13 mouse cellular contexts compared by ENCODE assay signal in genomic region chr1:172484671-172485070, GRCm38 (mm10). TPM values are rescaled to one million over a fixed set of nuclear protein-coding genes. Genes with fewer than 3 reads are reported as not detected.
DNase-seq lines count a peak whose midpoint lies in the region; ATAC-seq and TF ChIP-seq lines count a peak whose summit lies in the region.
"Had no signal": no experiment of that assay in that cellular context is flagged by ENCODE, and none has a peak within 500 bp of the region (broad histone marks: within the 10 kb centered on the region; RNA-seq: fewer than 3 reads in every experiment).

No protein-coding gene starts in this region.

- H3K9me3 ChIP-seq in kidney, postnatal 0 days (replicated peaks; ENCODE audit: low read length) = no peaks in the 10 kb centered on the region
- H3K9me3 ChIP-seq in hindbrain, embryonic 11.5 days (ENCODE audit: control insufficient read depth, low read length) = no peaks in the 10 kb centered on the region
- H3K9me3 ChIP-seq in limb, embryonic 15.5 days = no peaks in the 10 kb centered on the region
- H3K9me3 ChIP-seq in stomach, embryonic 15.5 days = no peaks in the 10 kb centered on the region

- H3K27ac ChIP-seq in kidney, postnatal 0 days = no peak overlapping the region
- H3K27ac ChIP-seq in hindbrain, embryonic 11.5 days (ENCODE audit: low read depth, low read length) = no peak overlapping the region
- H3K27ac ChIP-seq in limb, embryonic 15.5 days = no peak overlapping the region
- no peak overlapping the region for H3K27ac ChIP-seq in stomach, embryonic 15.5 days

- 0 out of 2 replicates have a peak overlapping the region, but pooled peaks have one; percentile 80 for H3K4me2 ChIP-seq in kidney, postnatal 0 days (ENCODE audit: low read length)
- peak overlapping the region; percentile 86 for H3K4me2 ChIP-seq in hindbrain, embryonic 11.5 days (replicated peaks; ENCODE audit: low read depth, low read length)
- H3K4me2 ChIP-seq in limb, embryonic 15.5 days = peak overlapping the region; percentile 86
- peak overlapping the region; percentile 89 for H3K4me2 ChIP-seq in stomach, embryonic 15.5 days

- ATAC-seq in kidney, postnatal 0 days (replicated peaks; ENCODE audit: low FRiP score, low read depth) = no peak
- no peak for ATAC-seq in hindbrain, embryonic 11.5 days (ENCODE audit: low FRiP score)
- ATAC-seq in limb, embryonic 15.5 days (ENCODE audit: insufficient number of reproducible peaks, low FRiP score, low TSS enrichment, low read depth) = no peak
- ATAC-seq in stomach, embryonic 15.5 days (ENCODE audit: insufficient read depth, low FRiP score, low read depth) = no peak

- TF ChIP-seq CTCF in kidney, postnatal 0 days (IDR thresholded peaks at IDR 0.05; ENCODE audit: low read depth) = no peak

- H3K36me3 ChIP-seq in kidney, postnatal 0 days (ENCODE audit: insufficient read depth, low read length) = no peaks in the 10 kb centered on the region
- no peaks in the 10 kb centered on the region for H3K36me3 ChIP-seq in hindbrain, embryonic 11.5 days (ENCODE audit: control insufficient read depth, insufficient read depth, low read length)
- peaks cover 2% of the 10 kb centered on the region; the same call in 1 of the 2 replicates for H3K36me3 ChIP-seq in limb, embryonic 15.5 days
- H3K36me3 ChIP-seq in stomach, embryonic 15.5 days = no peaks in the 10 kb centered on the region

- no peaks in the 10 kb centered on the region for H3K27me3 ChIP-seq in kidney, postnatal 0 days (ENCODE audit: insufficient read depth, low read length)
- H3K27me3 ChIP-seq in hindbrain, embryonic 11.5 days (ENCODE audit: control insufficient read depth, insufficient read depth, low read length) = 0 out of 2 replicates have a peak, but pooled peaks cover 2% of the 10 kb centered on the region
- H3K27me3 ChIP-seq in limb, embryonic 15.5 days = 0 out of 2 replicates have a peak, but pooled peaks cover 3% of the 10 kb centered on the region
- H3K27me3 ChIP-seq in stomach, embryonic 15.5 days (replicated peaks) = no peaks in the 10 kb centered on the region

- no peak overlapping the region for H3K9ac ChIP-seq in kidney, postnatal 0 days (ENCODE audit: low read depth, low read length)
- H3K9ac ChIP-seq in hindbrain, embryonic 11.5 days (ENCODE audit: low read depth, low read length) = no peak overlapping the region
- no peak overlapping the region for H3K9ac ChIP-seq in limb, embryonic 15.5 days
- no peak overlapping the region for H3K9ac ChIP-seq in stomach, embryonic 15.5 days

- no peak overlapping the region for H3K4me3 ChIP-seq in kidney, postnatal 0 days (replicated peaks; ENCODE audit: low read depth, low read length)
- H3K4me3 ChIP-seq in hindbrain, embryonic 11.5 days (ENCODE audit: low read depth, low read length) = peak overlapping the region; percentile 62
- no peak overlapping the region for H3K4me3 ChIP-seq in limb, embryonic 15.5 days
- no peak overlapping the region for H3K4me3 ChIP-seq in stomach, embryonic 15.5 days (replicated peaks)

- no peaks in the 10 kb centered on the region for H3K4me1 ChIP-seq in kidney, postnatal 0 days (replicated peaks; ENCODE audit: insufficient read depth, low read length)
- peaks cover 22% of the 10 kb centered on the region for H3K4me1 ChIP-seq in hindbrain, embryonic 11.5 days (replicated peaks; ENCODE audit: control insufficient read depth, insufficient read depth, low read length)
- H3K4me1 ChIP-seq in limb, embryonic 15.5 days = peaks cover 50% of the 10 kb centered on the region
- peaks cover 38% of the 10 kb centered on the region for H3K4me1 ChIP-seq in stomach, embryonic 15.5 days

- no peak for DNase-seq in kidney, postnatal 0 days (ENCODE audit: low spot score)
- DNase-seq in kidney, adult 9 months = no peak
- no peak for DNase-seq in hindbrain, embryonic 11.5 days (ENCODE audit: low spot score)
- DNase-seq in ovary, postnatal 10 days (ENCODE audit: low spot score) = no peak
- DNase-seq in adrenal gland, postnatal 10 days = no peak
- no peak for DNase-seq in urinary bladder, adult 2 months (ENCODE audit: low spot score)
- DNase-seq: adrenal gland, adult 2 months; cerebellum, adult 2 months; kidney, adult 2 months; lung, postnatal 10 days; spleen, adult 18-20 months had no signal

- 55% methylated on average over 13 of the region's 13 CpGs for WGBS in kidney, postnatal 0 days
- WGBS in hindbrain, embryonic 11.5 days = 58% methylated on average over 12 of the region's 13 CpGs
- 57% methylated on average over 13 of the region's 13 CpGs for WGBS in limb, embryonic 15.5 days
- 66% methylated on average over 13 of the region's 13 CpGs for WGBS in stomach, embryonic 15.5 days

RNA-seq across cellular contexts. Expression of gene Igsf9, which starts 3.1 kb away (rescaled TPM):
- 12.5 and 13.3 TPM in 2 replicates for polyA plus RNA-seq in kidney, postnatal 0 days (2015; fragmentation: Nextera tagmentation; extraction: Ambion mirVana)
- 38.3 and 47.8 TPM in 2 replicates for polyA plus RNA-seq in hindbrain, embryonic 11.5 days (2014; fragmentation: Nextera tagmentation; extraction: Ambion mirVana)
- polyA plus RNA-seq in limb, embryonic 15.5 days (2015; fragmentation: Nextera tagmentation; extraction: Ambion mirVana) = 39.6 and 41.0 TPM in 2 replicates
- 49.0 and 50.1 TPM in 2 replicates for polyA plus RNA-seq in stomach, embryonic 15.5 days (2015; fragmentation: Nextera tagmentation; extraction: Ambion mirVana)
- 1 to 10 TPM; 2.5 to 4.8 TPM for total RNA-seq in adrenal gland, postnatal 10 days (2021)
- 12.5 and 14.1 TPM in 2 replicates for polyA plus RNA-seq in urinary bladder, adult 2 months (2012; rRNA removed)

RNA-seq across cellular contexts. Expression of gene Slamf9, which starts 9.5 kb away (rescaled TPM):
- polyA plus RNA-seq in kidney, postnatal 0 days (2015; fragmentation: Nextera tagmentation; extraction: Ambion mirVana) = 1.3 and 2.3 TPM in 2 replicates
- polyA plus RNA-seq in hindbrain, embryonic 11.5 days (2014; fragmentation: Nextera tagmentation; extraction: Ambion mirVana) = 0.34 and 0.40 TPM in 2 replicates
- 0.47 and 0.52 TPM in 2 replicates for polyA plus RNA-seq in limb, embryonic 15.5 days (2015; fragmentation: Nextera tagmentation; extraction: Ambion mirVana)
- 0.79 and 1.0 TPM in 2 replicates for polyA plus RNA-seq in stomach, embryonic 15.5 days (2015; fragmentation: Nextera tagmentation; extraction: Ambion mirVana)
- total RNA-seq in adrenal gland, postnatal 10 days (2021) = 1 to 10 TPM in 1 of 2 experiments, under 1 TPM in 1; 0.97 to 1.3 TPM
- polyA plus RNA-seq in urinary bladder, adult 2 months (2012; rRNA removed) = 5.1 and 6.9 TPM in 2 replicates

RNA-seq across cellular contexts. Expression of gene Tagln2, which starts 15.2 kb away (rescaled TPM):
- polyA plus RNA-seq in kidney, postnatal 0 days (2015; fragmentation: Nextera tagmentation; extraction: Ambion mirVana) = 225 and 250 TPM in 2 replicates
- 41.1 and 43.4 TPM in 2 replicates for polyA plus RNA-seq in hindbrain, embryonic 11.5 days (2014; fragmentation: Nextera tagmentation; extraction: Ambion mirVana)
- polyA plus RNA-seq in limb, embryonic 15.5 days (2015; fragmentation: Nextera tagmentation; extraction: Ambion mirVana) = 233 and 277 TPM in 2 replicates
- polyA plus RNA-seq in stomach, embryonic 15.5 days (2015; fragmentation: Nextera tagmentation; extraction: Ambion mirVana) = 341 and 366 TPM in 2 replicates
- total RNA-seq in adrenal gland, postnatal 10 days (2021) = 100 to 1,000 TPM; 120 to 138 TPM
- polyA plus RNA-seq in urinary bladder, adult 2 months (2012; rRNA removed) = 139 and 175 TPM in 2 replicates

RNA-seq across cellular contexts. Expression of gene Cfap45, which starts 35.9 kb away (rescaled TPM):
- polyA plus RNA-seq in kidney, postnatal 0 days (2015; fragmentation: Nextera tagmentation; extraction: Ambion mirVana) = 1.1 and 1.3 TPM in 2 replicates
- 3.7 and 4.8 TPM in 2 replicates for polyA plus RNA-seq in hindbrain, embryonic 11.5 days (2014; fragmentation: Nextera tagmentation; extraction: Ambion mirVana)
- polyA plus RNA-seq in limb, embryonic 15.5 days (2015; fragmentation: Nextera tagmentation; extraction: Ambion mirVana) = 2.2 and 2.3 TPM in 2 replicates
- polyA plus RNA-seq in stomach, embryonic 15.5 days (2015; fragmentation: Nextera tagmentation; extraction: Ambion mirVana) = 2.4 TPM in 2 replicates
- 1 to 10 TPM in 1 of 2 experiments, under 1 TPM in 1; 0.96 to 2.6 TPM for total RNA-seq in adrenal gland, postnatal 10 days (2021)
- polyA plus RNA-seq in urinary bladder, adult 2 months (2012; rRNA removed) = 0.66 and 1.2 TPM in 2 replicates
